Mouse (Mus musculus): ENCODE measurements around the gene Ackr2. TPM values are rescaled to one million over a fixed set of nuclear protein-coding genes. Genes with fewer than 3 reads are reported as not detected.

Ackr2 gene
- polyA plus RNA-seq, 1 experiment = not detected

- no peak overlapping the region for H3K27ac ChIP-seq (ENCODE audit: insufficient read depth, low read depth, low read length)
- H3K4me1 ChIP-seq (ENCODE audit: control insufficient read depth, insufficient read depth, low read length) = peaks cover 15% of the 10 kb centered on the region
- H3K4me3 ChIP-seq (ENCODE audit: insufficient read depth, low read length) = no peak overlapping the region
- TF ChIP-seq POLR2A (IDR thresholded peaks at IDR 0.05; ENCODE audit: borderline replicate concordance, low read depth, low read length) (no peak), CTCF (IDR thresholded peaks at IDR 0.05; ENCODE audit: low read depth, low read length) (no peak)
Observed at GRCm38 (mm10) chr9:121912786-121913185, 14.6 kb downstream of the Ackr2 start.

GRCm38 (mm10) chr9:121914226-121914757 lies 16.1 kb downstream of the Ackr2 start:
- no peak overlapping the region for H3K4me3 ChIP-seq (ENCODE audit: insufficient read depth, low read length)
- H3K4me1 ChIP-seq (ENCODE audit: control insufficient read depth, insufficient read depth, low read length) = peaks cover 22% of the 10 kb centered on the region
- TF ChIP-seq POLR2A (IDR thresholded peaks at IDR 0.05; ENCODE audit: borderline replicate concordance, low read depth, low read length) (no peak), CTCF (IDR thresholded peaks at IDR 0.05; ENCODE audit: low read depth, low read length) (no peak)
- H3K27ac ChIP-seq (ENCODE audit: insufficient read depth, low read depth, low read length) = no peak overlapping the region

- Histone ChIP-seq H3K4me3 (ENCODE audit: insufficient read depth, low read length) (no peak overlapping the region), H3K4me1 (ENCODE audit: control insufficient read depth, insufficient read depth, low read length) (peaks cover 18% of the 10 kb centered on the region), H3K27ac (ENCODE audit: insufficient read depth, low read depth, low read length) (no peak overlapping the region)
- TF ChIP-seq CTCF (IDR thresholded peaks at IDR 0.05; ENCODE audit: low read depth, low read length) (no peak), POLR2A (IDR thresholded peaks at IDR 0.05; ENCODE audit: borderline replicate concordance, low read depth, low read length) (no peak)
Observed at GRCm38 (mm10) chr9:121915056-121915455, 16.9 kb downstream of the Ackr2 start.

- no peak within 1 kb of the TSS for H3K4me3 ChIP-seq (ENCODE audit: insufficient read depth, low read length)
- TF ChIP-seq CTCF (IDR thresholded peaks at IDR 0.05; ENCODE audit: low read depth, low read length) (no peak), POLR2A (IDR thresholded peaks at IDR 0.05; ENCODE audit: borderline replicate concordance, low read depth, low read length) (no peak)
- no peak within 1 kb of the TSS for H3K27ac ChIP-seq (ENCODE audit: insufficient read depth, low read depth, low read length)
- H3K4me1 ChIP-seq (ENCODE audit: control insufficient read depth, insufficient read depth, low read length) = peaks cover 18% of the 10 kb centered on the region
Observed at GRCm38 (mm10) chr9:121916102-121916501, 17.9 kb downstream of the Ackr2 start, which contains the start of gene Cyp8b1. Gene Cyp8b1, minus strand, starts transcription at chr9:121916305.

GRCm38 (mm10) chr9:121919027-121919501 lies 20.9 kb downstream of the Ackr2 start:
- TF ChIP-seq CTCF (IDR thresholded peaks at IDR 0.05; ENCODE audit: low read depth, low read length) = no peak
- no peak for TF ChIP-seq POLR2A (IDR thresholded peaks at IDR 0.05; ENCODE audit: borderline replicate concordance, low read depth, low read length)
- peaks cover 16% of the 10 kb centered on the region for H3K4me1 ChIP-seq (ENCODE audit: control insufficient read depth, insufficient read depth, low read length)
- no peak overlapping the region for H3K27ac ChIP-seq (ENCODE audit: insufficient read depth, low read depth, low read length)
- H3K4me3 ChIP-seq (ENCODE audit: insufficient read depth, low read length) = no peak overlapping the region

GRCm38 (mm10) chr9:121923443-121923842 lies 25.3 kb downstream of the Ackr2 start:
- Histone ChIP-seq H3K4me3 (ENCODE audit: insufficient read depth, low read length) (no peak overlapping the region), H3K4me1 (ENCODE audit: control insufficient read depth, insufficient read depth, low read length) (peaks cover 18% of the 10 kb centered on the region), H3K27ac (ENCODE audit: insufficient read depth, low read depth, low read length) (no peak overlapping the region)
- TF ChIP-seq CTCF (IDR thresholded peaks at IDR 0.05; ENCODE audit: low read depth, low read length) = no peak
- no peak for TF ChIP-seq POLR2A (IDR thresholded peaks at IDR 0.05; ENCODE audit: borderline replicate concordance, low read depth, low read length)

- Histone ChIP-seq H3K4me1 (ENCODE audit: control insufficient read depth, insufficient read depth, low read length) (peaks cover 13% of the 10 kb centered on the region), H3K27ac (ENCODE audit: insufficient read depth, low read depth, low read length) (no peak overlapping the region)
- TF ChIP-seq CTCF (IDR thresholded peaks at IDR 0.05; ENCODE audit: low read depth, low read length) = no peak
- no peak for TF ChIP-seq POLR2A (IDR thresholded peaks at IDR 0.05; ENCODE audit: borderline replicate concordance, low read depth, low read length)
Observed at GRCm38 (mm10) chr9:121923906-121924305, 25.8 kb downstream of the Ackr2 start.

GRCm38 (mm10) chr9:121924901-121925560 lies 26.9 kb downstream of the Ackr2 start:
- no peak overlapping the region for H3K4me3 ChIP-seq (ENCODE audit: insufficient read depth, low read length)
- TF ChIP-seq CTCF (IDR thresholded peaks at IDR 0.05; ENCODE audit: low read depth, low read length) (no peak), POLR2A (IDR thresholded peaks at IDR 0.05; ENCODE audit: borderline replicate concordance, low read depth, low read length) (no peak)
- no peak overlapping the region for H3K27ac ChIP-seq (ENCODE audit: insufficient read depth, low read depth, low read length)
- peaks cover 6% of the 10 kb centered on the region; the same call in 1 of the 2 replicates for H3K4me1 ChIP-seq (ENCODE audit: control insufficient read depth, insufficient read depth, low read length)

More at GRCm38 (mm10) chr9:121923906-121924305, 25.8 kb downstream of the Ackr2 start:
- no peak overlapping the region for H3K4me3 ChIP-seq (ENCODE audit: insufficient read depth, low read length)

GRCm38 (mm10) chr9:121925959-121926358 lies 27.8 kb downstream of the Ackr2 start:
- no peak overlapping the region for H3K4me3 ChIP-seq (ENCODE audit: insufficient read depth, low read length)
- H3K27ac ChIP-seq (ENCODE audit: insufficient read depth, low read depth, low read length) = no peak overlapping the region
- TF ChIP-seq POLR2A (IDR thresholded peaks at IDR 0.05; ENCODE audit: borderline replicate concordance, low read depth, low read length) (no peak), CTCF (IDR thresholded peaks at IDR 0.05; ENCODE audit: low read depth, low read length) (no peak)
- peaks cover 6% of the 10 kb centered on the region; the same call in 1 of the 2 replicates for H3K4me1 ChIP-seq (ENCODE audit: control insufficient read depth, insufficient read depth, low read length)

Data from bone marrow macrophage, adult 2 months (primary cell).